Mouse (Mus musculus) MEL (cell line): Measurements from ENCODE around the gene Sv2a. TPM values are rescaled to one million over a fixed set of nuclear protein-coding genes. Genes with fewer than 3 reads are reported as not detected.

Source experiments
- DNase-seq: peaks from one replicate; pipeline ENCODE4 v3.0.0; 2011; ENCODE audit warnings: low read depth, low spot score
- H3K27ac ChIP-seq: 2 replicates; pipeline ENCODE4 v1.5.1; 2012; ENCODE audit warnings: low read depth, mild to moderate bottlenecking, control low read depth, low read length, moderate library complexity; ENCODE audit not compliant: control insufficient read depth
- H3K27me3 ChIP-seq, 2 experiments: fragments of 150-350 bp in 1 of 2; sonication (generic) in 1 of 2; 2 replicates each; pipeline ENCODE4 v1.6.1; 2012; ENCODE audit warnings: low read length in 2 of 2, mild to moderate bottlenecking in 2 of 2, improper control_type of control experiment in 1 of 2, moderate library complexity in 1 of 2; ENCODE audit not compliant: insufficient read depth in 2 of 2, control insufficient read depth in 1 of 2
- H3K36me3 ChIP-seq, 2 experiments: 2 replicates each; pipeline ENCODE4 v1.6.1; 2012 to 2014; ENCODE audit warnings: low read length in 2 of 2, improper control_type of control experiment in 1 of 2, inconsistent platforms in 1 of 2, mild to moderate bottlenecking in 1 of 2; ENCODE audit not compliant: insufficient read depth in 2 of 2, control insufficient read depth in 1 of 2
- H3K4me1 ChIP-seq, 2 experiments: fragments of 150-350 bp in 1 of 2; sonication (generic) in 1 of 2; 2 replicates each; pipeline ENCODE4 v1.6.1; 2012; ENCODE audit warnings: low read length in 2 of 2, improper control_type of control experiment in 1 of 2, mild to moderate bottlenecking in 1 of 2; ENCODE audit not compliant: insufficient read depth in 2 of 2, control insufficient read depth in 1 of 2
- H3K4me3 ChIP-seq, 2 experiments: fragments of 150-350 bp in 1 of 2; sonication (generic) in 1 of 2; 2 replicates each; pipeline ENCODE4 v1.5.1; 2012; ENCODE audit warnings: low read depth in 2 of 2, low read length in 2 of 2, mild to moderate bottlenecking in 2 of 2, moderate library complexity in 2 of 2, control low read depth in 1 of 2, improper control_type of control experiment in 1 of 2; ENCODE audit not compliant: control insufficient read depth in 1 of 2, insufficient read depth in 1 of 2
- H3K79me2 ChIP-seq: 2 replicates; pipeline ENCODE4 v1.6.1; 2012; ENCODE audit warnings: mild to moderate bottlenecking, low read length, moderate library complexity; ENCODE audit not compliant: control insufficient read depth, poor library complexity, insufficient read depth
- H3K9ac ChIP-seq: 2 replicates; pipeline ENCODE4 v1.6.1; 2012; ENCODE audit warnings: low read depth, mild to moderate bottlenecking, control low read depth, low read length, moderate library complexity; ENCODE audit not compliant: control insufficient read depth, poor library complexity, severe bottlenecking
- H3K9me3 ChIP-seq: fragments of 150-350 bp; sonication (generic); replicated peaks from 2 replicates; pipeline ENCODE4 v1.6.1; 2012; ENCODE audit warnings: mild to moderate bottlenecking, low read length, improper control_type of control experiment, moderate library complexity; ENCODE audit not compliant: insufficient read depth
- BHLHE40 ChIP-seq: IDR thresholded peaks from 2 replicates; pipeline ENCODE4 v1.6.1; 2012; ENCODE audit warnings: low read depth, mild to moderate bottlenecking, inconsistent platforms, low read length, improper control_type of control experiment, borderline replicate concordance
- CHD1 ChIP-seq: IDR thresholded peaks from 2 replicates; pipeline ENCODE4 v1.6.1; 2012; ENCODE audit warnings: low read depth, mild to moderate bottlenecking, inconsistent platforms, low read length, improper control_type of control experiment
- CHD2 ChIP-seq: IDR thresholded peaks from 2 replicates; pipeline ENCODE4 v1.6.1; 2011; ENCODE audit warnings: low read length, improper control_type of control experiment
- GABPA ChIP-seq: IDR thresholded peaks from 2 replicates; pipeline ENCODE4 v1.6.1; 2012; ENCODE audit warnings: low read depth, mild to moderate bottlenecking, inconsistent platforms, low read length, improper control_type of control experiment, moderate library complexity
- KAT2A ChIP-seq: conservative IDR thresholded peaks from 2 replicates; pipeline ENCODE4 v1.6.1; 2012; ENCODE audit warnings: low read depth, low read length, improper control_type of control experiment, inconsistent platforms
- MAX ChIP-seq: IDR thresholded peaks from 2 replicates; pipeline ENCODE4 v1.6.1; 2011; ENCODE audit warnings: low read length, improper control_type of control experiment
- MYC ChIP-seq: IDR thresholded peaks from 2 replicates; pipeline ENCODE4 v1.6.1; 2011; ENCODE audit warnings: low read depth, mild to moderate bottlenecking, low read length, improper control_type of control experiment, moderate library complexity
- POLR2AphosphoS2 ChIP-seq: IDR thresholded peaks from 2 replicates; pipeline ENCODE4 v1.6.1; 2011; ENCODE audit warnings: low read length, improper control_type of control experiment
- POLR2AphosphoS5 ChIP-seq: IDR thresholded peaks from 2 replicates; pipeline ENCODE4 v1.6.1; 2012; ENCODE audit warnings: low read depth, borderline replicate concordance, mild to moderate bottlenecking, inconsistent platforms, low read length, moderate library complexity, mixed read lengths
- RCOR1 ChIP-seq: IDR thresholded peaks from 2 replicates; pipeline ENCODE4 v1.6.1; 2012; ENCODE audit warnings: low read depth, mild to moderate bottlenecking, inconsistent platforms, low read length, improper control_type of control experiment
- TAL1 ChIP-seq: IDR thresholded peaks from 2 replicates; pipeline ENCODE4 v1.6.1; 2012; ENCODE audit warnings: mild to moderate bottlenecking, inconsistent platforms, low read length, moderate library complexity, mixed read lengths
- TBP ChIP-seq: IDR thresholded peaks from 2 replicates; pipeline ENCODE4 v1.8.0; 2011; ENCODE audit warnings: low read depth, low read length, improper control_type of control experiment
- TCF12 ChIP-seq: IDR thresholded peaks from 2 replicates; pipeline ENCODE4 v1.6.1; 2014; ENCODE audit warnings: low read depth, mild to moderate bottlenecking, inconsistent platforms, low read length, improper control_type of control experiment, moderate library complexity
- UBTF ChIP-seq: IDR thresholded peaks from 2 replicates; pipeline ENCODE4 v1.6.1; 2012; ENCODE audit warnings: low read depth, mild to moderate bottlenecking, inconsistent platforms, low read length, improper control_type of control experiment, moderate library complexity, borderline replicate concordance; ENCODE audit not compliant: insufficient read depth
- USF1 ChIP-seq: IDR thresholded peaks from 2 replicates; pipeline ENCODE4 v1.6.1; 2014; ENCODE audit warnings: low read depth, mild to moderate bottlenecking, inconsistent platforms, low read length, improper control_type of control experiment, moderate library complexity
- polyA plus RNA-seq, 2 experiments: library from polyadenylated mRNA; stranded (reverse) in 1 of 2; unstranded in 1 of 2; fragments of >175 nt in 1 of 2; fragments of >200 nt in 1 of 2; gene quantifications; 2 replicates each; pipeline versions ENCODE4 v1.2.1 to v1.2.4; 2012; ENCODE audit warnings: low replicate concordance in 2 of 2, low read depth in 1 of 2; ENCODE audit not compliant: insufficient read length in 2 of 2, insufficient read depth in 1 of 2, missing spikeins in 1 of 2
- total RNA-seq: library from RNA; depleted of rRNA; stranded (reverse); fragments of 300-350 nt; gene quantifications from 2 replicates; pipeline ENCODE4 v1.2.3, GENCODE M21; 2012

Gene Sv2a
- total and polyA plus RNA-seq, 3 experiments: 0.77 to 3.3 TPM; not detected in 1

DNA sequence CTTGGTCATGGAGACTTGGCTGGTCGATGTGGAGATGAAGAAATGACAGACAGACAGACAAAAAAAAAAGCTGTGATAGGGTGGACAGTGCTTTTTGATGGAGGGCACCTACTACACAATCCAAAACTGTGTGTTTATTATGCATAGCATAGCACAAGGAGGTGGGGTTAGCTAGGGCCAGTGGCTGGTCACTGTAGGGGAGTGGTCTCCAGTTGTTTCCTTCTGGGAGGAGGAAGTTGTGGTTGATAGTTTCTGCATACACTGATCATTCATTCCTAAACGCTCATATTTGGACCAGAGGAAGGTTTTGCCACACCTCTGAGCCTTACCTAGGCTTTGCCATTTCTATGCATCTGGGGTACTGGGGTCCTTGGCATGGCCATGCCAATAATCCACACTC lies 49.5 kb downstream of the Sv2a start:
- Histone ChIP-seq H3K4me3 (no peak overlapping the region), H3K4me1 (peaks cover 15 to 32% of the 10 kb centered on the region in 2 experiments)
- TF ChIP-seq GABPA (no peak), CHD1 (no peak), POLR2AphosphoS5 (no peak), RCOR1 (no peak), POLR2AphosphoS2 (no peak), MYC (no peak), TBP (no peak), UBTF (no peak), TCF12 (no peak), CHD2 (no peak), KAT2A (no peak), USF1 (no peak)
- TF ChIP-seq, all 39 proteins: peak for 0
- Histone ChIP-seq H3K9me3 (no peaks in the 10 kb centered on the region), H3K27me3 (no peaks in the 10 kb centered on the region), H3K9ac (no peak overlapping the region), H3K27ac (no peak overlapping the region), H3K36me3 (peaks cover 0 to 32% of the 10 kb centered on the region in 2 experiments; a peak in 2 of 4 replicates), H3K79me2 (no peaks in the 10 kb centered on the region)
- peak; percentile 45 for DNase-seq

DNA sequence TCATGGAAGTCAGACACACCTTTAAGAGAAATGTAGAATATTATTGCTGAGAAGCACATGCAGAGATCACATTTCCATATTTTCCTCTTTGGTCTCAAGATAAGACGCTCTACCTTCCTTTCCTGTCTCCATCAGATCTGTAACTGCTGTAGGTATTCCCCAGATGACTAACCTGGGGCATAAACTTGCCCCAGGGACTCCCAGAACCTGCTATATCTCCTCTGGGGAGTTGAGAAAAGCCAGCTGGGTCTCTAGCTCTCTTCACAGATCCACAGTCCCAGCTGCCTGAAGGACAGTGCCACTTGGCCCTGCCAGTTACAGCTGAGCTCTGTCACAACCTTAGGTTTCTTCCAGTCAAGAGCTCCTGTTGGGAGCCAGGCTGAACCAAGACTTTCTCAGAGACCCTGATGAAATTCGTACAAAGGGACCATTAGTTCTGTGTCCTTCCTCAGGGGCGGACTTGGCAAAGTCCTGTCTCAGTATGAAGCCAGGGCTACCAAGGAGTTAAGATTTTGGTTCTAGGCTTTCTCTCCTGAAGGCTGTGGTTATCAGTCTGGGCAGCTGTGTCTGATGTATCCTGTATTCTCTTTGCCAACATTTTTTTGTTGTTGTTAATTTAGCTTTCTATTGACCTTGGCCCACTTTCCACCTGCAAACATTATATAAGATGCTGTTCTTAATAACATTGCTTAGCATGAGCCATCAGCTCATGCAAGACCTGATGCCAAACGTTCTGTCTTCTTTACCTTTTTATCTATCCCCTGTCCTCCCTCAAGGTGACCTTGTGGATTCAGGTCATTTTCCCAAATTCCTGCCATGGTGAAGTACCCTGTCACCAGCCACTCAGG lies 50.2 kb downstream of the Sv2a start:
- Histone ChIP-seq H3K36me3 (peaks cover 0 to 25% of the 10 kb centered on the region in 2 experiments; a peak in 2 of 4 replicates), H3K79me2 (no peaks in the 10 kb centered on the region), H3K27ac (no peak overlapping the region), H3K9ac (no peak overlapping the region), H3K27me3 (no peaks in the 10 kb centered on the region), H3K4me3 (no peak overlapping the region), H3K9me3 (no peaks in the 10 kb centered on the region), H3K4me1 (peaks cover 11 to 25% of the 10 kb centered on the region in 2 experiments)
- TF ChIP-seq BHLHE40 (no peak), MAX (no peak), TAL1 (peak; percentile 79)
- peak; percentile 60 for DNase-seq
